Mouse (Mus musculus) colon, adult 2 months (tissue): ENCODE data around the gene Cd59b. TPM values are rescaled to one million over a fixed set of nuclear protein-coding genes. Genes with fewer than 3 reads are reported as not detected.

Experiments used
- polyA plus RNA-seq: library from polyadenylated mRNA; depleted of rRNA; stranded (reverse); fragments of >200 nt; gene quantifications from 2 replicates; pipeline ENCODE4 v1.2.3, GENCODE M21; 2012; rRNA removed

Gene Cd59b
- polyA plus RNA-seq: 1.2 and 2.2 TPM in 2 replicates

GRCm38 (mm10) chr2:104069704-104070185 lies at the start of gene Cd59b:
TSS of gene Cd59b (plus strand) at chr2:104069849.

DNA sequence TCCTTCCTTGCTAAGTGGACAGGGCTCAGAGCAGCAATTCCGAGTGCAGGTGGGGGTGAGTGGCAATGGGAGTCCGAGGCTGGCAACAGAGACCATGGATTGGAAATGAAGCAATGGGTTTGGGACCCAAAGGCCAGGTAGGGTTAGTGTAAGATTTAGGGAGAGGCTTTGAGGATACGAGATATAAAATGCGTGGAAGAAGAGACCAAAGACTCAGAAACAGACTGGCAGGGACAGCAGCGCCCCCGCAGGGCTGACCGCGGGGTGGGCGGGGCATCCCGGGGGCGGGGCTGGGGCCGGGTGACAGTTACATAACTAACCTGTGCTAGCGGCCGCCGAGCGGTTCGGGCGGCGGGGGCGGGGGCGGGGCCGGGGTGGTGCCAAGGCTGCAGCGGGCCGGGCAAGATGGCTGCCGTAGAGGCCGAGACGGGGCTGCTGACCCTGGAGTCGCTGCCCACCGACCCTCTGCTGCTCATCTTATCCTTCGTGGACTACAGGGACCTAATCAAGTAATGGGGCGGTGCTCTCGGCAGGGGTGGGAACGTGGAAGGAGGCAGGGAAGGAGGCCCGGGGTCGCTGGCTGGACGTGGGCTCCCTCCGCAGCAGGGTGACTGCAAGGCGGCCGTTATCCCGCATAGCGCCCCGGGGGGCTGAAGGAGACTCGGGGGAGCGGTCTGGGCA lies 42.1 kb upstream of the Cd59b start, which contains the start of gene Fbxo3:
Gene Fbxo3 (plus strand): TSS at position 264 of the 681 bp plus-strand sequence.

DNA sequence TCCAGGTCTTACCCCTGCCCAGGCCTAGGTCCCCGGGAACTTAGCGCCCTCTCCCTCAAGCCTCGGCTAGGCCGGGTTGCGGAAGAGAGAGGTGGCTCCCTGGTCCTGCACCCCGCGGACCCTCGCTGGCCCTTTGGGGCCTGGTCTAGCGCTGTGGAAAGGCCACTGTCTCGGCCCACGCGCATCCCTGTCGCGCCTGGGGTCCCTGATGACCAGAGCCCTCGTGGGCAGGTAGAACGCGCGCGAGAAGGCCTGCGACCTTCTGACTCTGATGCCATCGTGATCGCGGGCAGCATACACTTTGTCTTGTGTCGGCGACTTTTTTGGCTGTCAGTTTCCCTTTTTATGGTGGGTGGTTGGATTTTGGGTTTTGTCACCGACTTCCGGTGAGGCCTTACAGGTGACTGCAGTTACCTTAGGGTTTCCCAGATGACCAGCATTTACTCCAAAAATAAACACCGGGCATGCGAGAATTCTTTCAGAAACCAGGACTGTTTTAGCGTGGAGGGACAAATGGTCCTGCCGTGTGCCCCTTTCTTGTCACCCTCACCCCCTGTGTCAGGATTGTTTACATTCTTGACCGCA lies 41.4 kb upstream of the Cd59b start, which contains the start of gene 4931422A03Rik:
Gene 4931422A03Rik (minus strand): TSS at position 223 of the 585 bp plus-strand sequence.

GRCm38 (mm10) chr2:104065526-104065925 lies 4.1 kb upstream of the Cd59b start, which contains the start of gene Gm10912:
TSS of gene Gm10912 (plus strand) at chr2:104065826.

DNA sequence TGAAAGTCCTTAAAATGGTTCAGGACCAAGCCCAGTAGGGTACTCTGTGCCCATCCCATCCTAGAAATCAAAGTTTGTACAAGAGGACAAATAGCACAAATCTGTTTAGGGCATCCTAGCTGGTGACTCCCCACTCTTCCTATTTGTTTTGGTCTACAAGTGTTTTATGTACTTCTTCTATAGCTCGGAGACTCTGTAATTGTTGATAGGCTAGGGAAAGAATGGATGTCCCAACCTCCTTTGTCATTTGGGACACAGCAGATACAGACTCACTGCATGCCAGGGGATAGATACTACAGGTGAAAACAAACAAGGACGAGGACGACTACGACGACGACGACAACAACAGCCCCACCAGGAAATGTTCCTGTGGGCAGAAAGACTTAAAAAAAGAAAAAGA lies 1.2 kb upstream of the Cd59b start, which contains the start of gene Gm10799:
Gene Gm10799 (minus strand): TSS at position 101 of the 400 bp plus-strand sequence.

DNA sequence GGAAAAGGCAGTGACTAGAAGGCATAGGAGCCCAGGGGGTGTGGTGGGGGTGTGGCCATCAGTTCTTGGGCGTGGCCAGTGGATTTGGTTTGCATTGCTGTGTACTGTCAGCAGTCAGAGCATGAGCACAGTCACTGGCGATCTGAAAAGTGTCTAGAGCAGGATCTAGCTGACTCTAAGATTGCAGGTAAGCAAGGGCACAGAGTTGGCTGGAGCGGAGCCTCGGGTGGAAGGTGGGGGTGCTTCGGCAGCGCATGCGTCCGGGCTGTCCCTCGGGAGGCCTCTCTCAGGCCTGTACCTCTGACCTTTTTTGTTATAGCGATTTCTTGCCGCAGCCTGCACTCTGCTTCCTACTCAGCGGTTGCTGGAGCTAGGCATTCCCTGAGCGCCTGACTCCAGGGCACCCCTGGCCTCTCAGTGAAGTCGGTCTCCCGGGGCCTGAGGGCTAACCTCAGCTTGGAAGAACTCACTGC lies 26.1 kb downstream of the Cd59b start, which contains the start of gene Cd59a:
Gene Cd59a (plus strand): TSS at position 61 of the 473 bp plus-strand sequence.

GRCm38 (mm10) chr2:104122505-104123378 lies 53.1 kb downstream of the Cd59b start, which contains the start of gene A930018P22Rik:
TSS of gene A930018P22Rik (plus strand) at chr2:104122769.

Other genes starting within 250 kb of the Cd59b start
- gene Lmo2, start 111.9 kb upstream of the Cd59b start, polyA plus RNA-seq: 11.8 and 12.7 TPM in 2 replicates
- gene Fbxo3, start 42.1 kb upstream of the Cd59b start, polyA plus RNA-seq: 7.7 and 9.1 TPM in 2 replicates
- not detected in 2 replicates for gene 4931422A03Rik, start 41.5 kb upstream of the Cd59b start, polyA plus RNA-seq
- not detected in 2 replicates for gene Gm10912, start 4.0 kb upstream of the Cd59b start, polyA plus RNA-seq
- gene Gm10799, start 1.3 kb upstream of the Cd59b start, polyA plus RNA-seq: not detected in 2 replicates
- 5.9 and 6.8 TPM in 2 replicates for gene Cd59a, start 26.0 kb downstream of the Cd59b start, polyA plus RNA-seq
- gene A930018P22Rik, start 52.9 kb downstream of the Cd59b start, polyA plus RNA-seq: 0.20 TPM in 1 of 2 replicates, not detected in the other